Comparison of ENCODE assay signal across 20 mouse cellular contexts in genomic region chr16:96759081-96759603, GRCm38 (mm10).
A peak's percentile ranks its signal among the peaks of the same experiment; 100 is the strongest.
DNase-seq lines count a peak whose midpoint lies in the region; ATAC-seq lines count a peak whose summit lies in the region.
"Had no signal": no experiment of that assay in that cellular context is flagged by ENCODE, and none has a peak within 500 bp of the region (broad histone marks: within the 10 kb centered on the region; RNA-seq: fewer than 3 reads in every experiment).

No protein-coding gene starts in this region.

- intact Hi-C loops in heart, postnatal 14 days (cut with DNase I) = no loop called here

- H3K9me3 ChIP-seq in heart, embryonic 13.5 days = no peaks in the 10 kb centered on the region
- H3K9me3 ChIP-seq in hindbrain, embryonic 13.5 days = no peaks in the 10 kb centered on the region
- H3K9me3 ChIP-seq in hindbrain, embryonic 11.5 days (ENCODE audit: control insufficient read depth, low read length) = no peaks in the 10 kb centered on the region
- H3K9me3 ChIP-seq in hindbrain, embryonic 15.5 days = no peaks in the 10 kb centered on the region
- H3K9me3 ChIP-seq: embryonic facial prominence, embryonic 10.5 days; stomach, embryonic 15.5 days had no signal

- DNase-seq in heart, postnatal 14 days = no peak
- DNase-seq in hindbrain, embryonic 11.5 days (ENCODE audit: low spot score) = no peak
- peak; percentile 45 for DNase-seq in ES-CJ7 (ENCODE audit: low read depth, low spot score)
- no peak for DNase-seq in kidney, adult 18-20 months
- DNase-seq: adrenal gland, postnatal 10 days; cerebellum, adult 9-10 months; gastrocnemius, adult 2 months; lung, adult 18-20 months; lung, postnatal 36 days; thymus, adult 18-20 months; thymus, postnatal 4 days had no signal

- H3K4me1 ChIP-seq in heart, embryonic 13.5 days = peaks cover 17% of the 10 kb centered on the region
- H3K4me1 ChIP-seq in hindbrain, embryonic 13.5 days (replicated peaks) = peaks cover 54% of the 10 kb centered on the region
- peaks cover 4% of the 10 kb centered on the region for H3K4me1 ChIP-seq in hindbrain, embryonic 11.5 days (replicated peaks; ENCODE audit: control insufficient read depth, insufficient read depth, low read length)
- H3K4me1 ChIP-seq in hindbrain, embryonic 15.5 days (replicated peaks) = peaks cover 67% of the 10 kb centered on the region
- H3K4me1 ChIP-seq: stomach, embryonic 15.5 days had no signal

- H3K4me3 ChIP-seq in heart, embryonic 13.5 days = no peak overlapping the region
- no peak overlapping the region for H3K4me3 ChIP-seq in hindbrain, embryonic 13.5 days
- no peak overlapping the region for H3K4me3 ChIP-seq in hindbrain, embryonic 11.5 days (ENCODE audit: low read depth, low read length)
- H3K4me3 ChIP-seq in hindbrain, embryonic 15.5 days = no peak overlapping the region
- H3K4me3 ChIP-seq: embryonic facial prominence, embryonic 10.5 days; gastrocnemius, adult 2 months; myocyte; stomach, embryonic 15.5 days had no signal

- ATAC-seq in heart, embryonic 13.5 days (ENCODE audit: extremely low read depth, insufficient number of reproducible peaks, low FRiP score, low TSS enrichment) = no peak
- ATAC-seq in hindbrain, embryonic 13.5 days (ENCODE audit: low FRiP score) = no peak
- ATAC-seq in hindbrain, embryonic 11.5 days (ENCODE audit: low FRiP score) = no peak
- no peak for ATAC-seq in hindbrain, embryonic 15.5 days (ENCODE audit: low FRiP score, low read depth)
- ATAC-seq: intestine, postnatal 0 days had no signal

- peak overlapping the region; percentile 39; the same call in 1 of the 2 replicates for H3K27ac ChIP-seq in heart, embryonic 13.5 days (replicated peaks)
- peak overlapping the region; percentile 78 for H3K27ac ChIP-seq in hindbrain, embryonic 13.5 days
- no peak overlapping the region for H3K27ac ChIP-seq in hindbrain, embryonic 11.5 days (ENCODE audit: low read depth, low read length)
- H3K27ac ChIP-seq in hindbrain, embryonic 15.5 days (replicated peaks) = 0 out of 2 replicates have a peak overlapping the region, but pooled peaks have one; percentile 23
- H3K27ac ChIP-seq: embryonic facial prominence, embryonic 10.5 days; gastrocnemius, adult 2 months; stomach, embryonic 15.5 days had no signal

- H3K27me3 ChIP-seq in heart, embryonic 13.5 days (replicated peaks) = peaks cover 18% of the 10 kb centered on the region; the same call in 1 of the 2 replicates
- H3K27me3 ChIP-seq in hindbrain, embryonic 13.5 days = no peaks in the 10 kb centered on the region
- H3K27me3 ChIP-seq in hindbrain, embryonic 11.5 days (ENCODE audit: control insufficient read depth, insufficient read depth, low read length) = no peaks in the 10 kb centered on the region
- H3K27me3 ChIP-seq in hindbrain, embryonic 15.5 days = no peaks in the 10 kb centered on the region
- H3K27me3 ChIP-seq: CH12.LX; stomach, embryonic 15.5 days had no signal

- no peaks in the 10 kb centered on the region for H3K36me3 ChIP-seq in heart, embryonic 13.5 days
- H3K36me3 ChIP-seq in hindbrain, embryonic 13.5 days = no peaks in the 10 kb centered on the region
- H3K36me3 ChIP-seq in hindbrain, embryonic 11.5 days (ENCODE audit: control insufficient read depth, insufficient read depth, low read length) = no peaks in the 10 kb centered on the region
- H3K36me3 ChIP-seq in hindbrain, embryonic 15.5 days = no peaks in the 10 kb centered on the region
- H3K36me3 ChIP-seq: embryonic facial prominence, embryonic 10.5 days; stomach, embryonic 15.5 days had no signal

- 53% methylated on average over 5 of the region's 5 CpGs for WGBS in heart, embryonic 13.5 days
- 42% methylated on average over 5 of the region's 5 CpGs for WGBS in hindbrain, embryonic 13.5 days
- WGBS in hindbrain, embryonic 11.5 days = 47% methylated on average over 5 of the region's 5 CpGs
- 45% methylated on average over 5 of the region's 5 CpGs for WGBS in hindbrain, embryonic 15.5 days

- H3K4me2 ChIP-seq in heart, embryonic 13.5 days = no peak overlapping the region
- H3K4me2 ChIP-seq in hindbrain, embryonic 13.5 days = no peak overlapping the region
- no peak overlapping the region for H3K4me2 ChIP-seq in hindbrain, embryonic 11.5 days (replicated peaks; ENCODE audit: low read depth, low read length)
- no peak overlapping the region for H3K4me2 ChIP-seq in hindbrain, embryonic 15.5 days
- H3K4me2 ChIP-seq: liver, embryonic 11.5 days; stomach, embryonic 15.5 days had no signal

- H3K9ac ChIP-seq in heart, embryonic 13.5 days = no peak overlapping the region
- no peak overlapping the region for H3K9ac ChIP-seq in hindbrain, embryonic 13.5 days
- no peak overlapping the region for H3K9ac ChIP-seq in hindbrain, embryonic 11.5 days (ENCODE audit: low read depth, low read length)
- no peak overlapping the region for H3K9ac ChIP-seq in hindbrain, embryonic 15.5 days
- H3K9ac ChIP-seq: stomach, embryonic 15.5 days had no signal
